Mouse (Mus musculus) stomach, postnatal 0 days (tissue): ENCODE measurements around the gene Hcrtr2.

Experiments used
- CTCF ChIP-seq: IDR thresholded peaks from 2 replicates; pipeline ENCODE4 v1.5.1; 2016; ENCODE audit warnings: antibody characterized with exemption, low read depth, mild to moderate bottlenecking, moderate library complexity
- EP300 ChIP-seq: optimal IDR thresholded peaks from 2 replicates; pipeline ENCODE3; 2016; ENCODE audit warnings: antibody characterized with exemption

DNA sequence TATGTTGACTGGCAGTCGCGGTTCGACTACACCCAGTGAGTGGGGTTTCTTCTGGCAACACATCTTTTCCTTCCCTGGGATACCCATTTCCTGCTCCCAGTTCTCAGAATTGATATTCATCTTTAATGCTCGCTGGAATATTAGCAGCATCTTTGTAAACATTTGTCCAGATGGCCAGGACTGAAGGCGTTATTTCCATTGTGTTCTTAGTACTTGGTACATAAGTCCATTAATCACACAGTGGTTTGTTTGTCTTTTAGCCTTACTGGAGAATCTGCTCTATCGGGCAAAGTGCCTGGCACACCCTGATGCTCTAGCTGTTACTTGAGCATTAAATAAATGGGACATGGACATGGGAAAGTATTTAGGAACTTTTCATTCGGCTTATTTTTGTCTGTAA, 71.1 kb downstream of the Hcrtr2 start:
- TF ChIP-seq CTCF (no peak), EP300 (no peak)
